Mouse (Mus musculus) activated CD4-positive, CD25-positive, alpha-beta regulatory T cell (primary cell): ENCODE results near the gene Atp8a2. TPM values are rescaled to one million over a fixed set of nuclear protein-coding genes. Genes with fewer than 3 reads are reported as not detected.

Experiments used
- polyA plus RNA-seq, 2 experiments: library from polyadenylated mRNA; unstranded; fragments of 100-300 nt; shearing (Covaris generic); gene quantifications; one replicate each; pipeline ENCODE4 v1.2.1; 2017

Atp8a2 gene
- 1 to 10 TPM; 1.2 TPM for polyA plus RNA-seq

GRCm38 (mm10) chr14:60196884-60197283 is at the start of gene Atp8a2:
Atp8a2 (minus strand) TSS chr14:60197179.

GRCm38 (mm10) chr14:59625158-59625805 is 571.7 kb downstream of the Atp8a2 start, which contains the start of gene Shisa2:
Shisa2 (plus strand) TSS chr14:59625308.

GRCm38 (mm10) chr14:59597398-59598259 is 599.4 kb downstream of the Atp8a2 start, which contains the start of gene Cdadc1:
Cdadc1 (minus strand) TSS chr14:59597959.

Other genes with a start within 250 kb of the Atp8a2 start
- gene Nupl1, start 54.3 kb upstream of the Atp8a2 start, polyA plus RNA-seq: under 1 TPM in 1 of 2 experiments, not detected in 1; 0.69 TPM
- 10 to 100 TPM; 46.6 to 49.0 TPM for gene Gm49336, start 54.3 kb upstream of the Atp8a2 start, polyA plus RNA-seq
- 10 to 100 TPM; 62.4 to 64.9 TPM for gene Mtmr6, start 68.0 kb upstream of the Atp8a2 start, polyA plus RNA-seq
- gene Amer2, start 176.1 kb upstream of the Atp8a2 start, polyA plus RNA-seq: under 1 TPM in 1 of 2 experiments, not detected in 1; 0.25 TPM